Mouse (Mus musculus) layer of hippocampus, adult 2 months (tissue): ENCODE results near the gene H60c. TPM values are rescaled to one million over a fixed set of nuclear protein-coding genes. Genes with fewer than 3 reads are reported as not detected.
"Not testable (repeated sequence)": the region's sequence is repeated elsewhere in the genome, so short reads cannot be mapped to it uniquely, and the experiment has no call there.

Experiments used
- DNase-seq, 2 experiments: peaks; one replicate each; pipeline ENCODE4 v3.0.0; 2022; ENCODE audit warnings: low spot score in 2 of 2
- H3K27ac ChIP-seq: fragments of 200-600 bp; 2 replicates; pipeline ENCODE4 v1.8.1; 2022
- H3K4me3 ChIP-seq: fragments of 200-600 bp; 2 replicates; pipeline ENCODE4 v1.8.1; 2022; ENCODE audit warnings: mild to moderate bottlenecking
- CTCF ChIP-seq: fragments of 200-600 bp; conservative IDR thresholded peaks from 2 replicates; pipeline ENCODE4 v1.8.1; 2022; ENCODE audit warnings: antibody characterized with exemption, mild to moderate bottlenecking, moderate library complexity
- long read RNA-seq, 2 experiments: library from polyadenylated mRNA; stranded (forward); transcript quantifications; one replicate each; pipeline ENCODE4 v2.0.0; 2021; ENCODE audit warnings: borderline mapping rate in 2 of 2
- total RNA-seq, 2 experiments: library from RNA; stranded (reverse); gene quantifications; 2 replicates each; pipeline ENCODE4 v1.2.3; 2021

The H60c gene
- total RNA-seq, result not detected
- long read RNA-seq, experiment 1, result 0 reads
- long read RNA-seq, experiment 2, result 0 reads

DNA sequence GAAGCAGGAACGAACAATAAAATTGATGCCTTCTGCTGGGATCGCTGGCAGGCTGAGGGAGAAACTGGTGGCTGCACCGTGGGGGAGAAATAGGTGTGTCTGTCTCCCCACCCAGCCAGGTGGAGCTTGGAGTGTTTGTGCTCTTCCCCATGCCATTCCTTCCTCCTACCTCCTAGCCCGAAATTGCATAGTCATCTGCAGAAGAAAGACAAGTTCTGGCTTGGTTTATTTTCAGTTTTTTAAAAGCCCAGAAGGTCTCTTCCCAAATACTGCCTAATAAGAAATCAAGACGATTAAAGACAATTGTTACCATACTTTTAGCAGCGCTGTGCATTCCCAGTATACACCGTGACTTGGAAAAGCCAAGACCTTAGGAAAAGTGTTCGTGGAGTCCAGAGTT lies at the start of gene H60c:
TSS of gene H60c (minus strand) at position 101 of the 400 bp plus-strand sequence.
- no peak for TF ChIP-seq CTCF
- no peak within 1 kb of the TSS for H3K4me3 ChIP-seq
- DNase-seq, result no peak

DNA sequence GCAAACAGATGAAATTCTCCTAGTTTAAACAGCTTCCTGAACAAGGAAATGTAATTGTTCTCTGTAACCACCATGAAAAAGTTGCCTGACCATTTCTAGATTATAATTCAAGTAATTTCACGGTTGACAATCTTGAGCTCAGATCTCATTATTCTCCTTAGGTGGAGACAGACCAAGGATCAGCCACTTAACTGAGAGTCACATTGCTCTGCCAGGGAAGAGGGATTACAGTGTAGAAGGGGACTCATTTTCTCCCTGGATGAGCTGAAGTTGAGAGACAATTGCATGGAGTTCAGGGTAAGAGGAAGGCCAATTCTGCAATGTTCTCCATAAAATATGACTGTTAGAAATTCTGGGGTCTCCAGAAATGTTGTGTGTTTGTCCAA lies 41.2 kb upstream of the H60c start:
- no peak for TF ChIP-seq CTCF
- Histone ChIP-seq H3K4me3 (no peak overlapping the region), H3K27ac (no peak overlapping the region)
- no peak for DNase-seq

More for the DNA sequence above, at the start of gene H60c:
- H3K27ac ChIP-seq, result no peak within 1 kb of the TSS

DNA sequence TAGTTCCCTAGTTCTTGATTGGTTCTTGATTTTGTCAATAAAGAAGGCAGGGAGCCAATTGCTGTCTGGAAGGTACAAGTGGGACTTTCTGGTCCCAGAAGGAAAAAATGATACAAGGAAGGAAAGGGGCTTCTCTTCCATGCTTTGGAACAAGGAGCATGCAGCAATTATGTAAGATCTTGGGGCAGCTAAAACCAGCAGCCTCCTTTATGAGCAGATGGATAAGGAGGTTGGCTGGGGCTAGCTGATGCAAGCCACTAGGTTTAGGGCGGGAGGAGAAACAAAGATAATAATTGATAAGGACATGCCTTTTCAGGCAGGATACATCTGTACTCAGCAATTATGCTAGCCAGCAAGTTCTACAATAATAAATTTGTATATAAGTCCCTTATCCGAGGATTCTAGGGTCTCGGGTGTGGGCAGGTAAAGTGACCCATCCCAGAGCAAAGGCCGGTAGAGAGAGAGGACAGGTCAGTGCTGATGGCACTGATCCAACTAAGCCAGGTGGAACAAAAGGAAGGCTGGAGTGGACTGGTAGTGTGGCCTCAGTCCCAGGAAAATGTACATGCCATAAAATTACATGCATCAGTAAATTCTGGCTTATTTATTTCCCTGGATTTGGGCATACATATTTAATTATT lies 40.7 kb upstream of the H60c start:
- H3K4me3 ChIP-seq, result no peak overlapping the region
- no peak for TF ChIP-seq CTCF
- no peak overlapping the region for H3K27ac ChIP-seq
- DNase-seq, result no peak

DNA sequence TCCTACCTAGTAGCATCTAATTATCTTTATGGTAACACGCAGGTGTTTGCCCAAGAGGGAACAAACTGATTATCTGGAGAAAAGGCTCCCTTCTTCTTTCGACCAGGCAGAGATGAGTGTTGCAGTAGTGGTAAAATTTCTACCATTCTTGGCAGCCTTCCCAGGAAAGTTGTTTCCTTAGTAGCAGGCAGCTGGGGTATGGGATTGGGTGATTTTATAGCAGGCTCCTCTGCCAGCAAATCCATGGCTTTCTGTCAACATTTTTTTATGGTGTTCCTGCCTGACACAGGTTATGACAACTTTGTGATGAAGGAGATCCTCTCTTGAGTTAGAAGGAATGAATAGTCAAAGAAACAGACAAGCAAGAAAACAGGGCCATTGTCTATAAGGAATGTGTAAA lies 40.2 kb upstream of the H60c start:
- Histone ChIP-seq H3K4me3 (no peak overlapping the region), H3K27ac (no peak overlapping the region)
- no peak for TF ChIP-seq CTCF
- DNase-seq, result peak; percentile 63 to 73

DNA sequence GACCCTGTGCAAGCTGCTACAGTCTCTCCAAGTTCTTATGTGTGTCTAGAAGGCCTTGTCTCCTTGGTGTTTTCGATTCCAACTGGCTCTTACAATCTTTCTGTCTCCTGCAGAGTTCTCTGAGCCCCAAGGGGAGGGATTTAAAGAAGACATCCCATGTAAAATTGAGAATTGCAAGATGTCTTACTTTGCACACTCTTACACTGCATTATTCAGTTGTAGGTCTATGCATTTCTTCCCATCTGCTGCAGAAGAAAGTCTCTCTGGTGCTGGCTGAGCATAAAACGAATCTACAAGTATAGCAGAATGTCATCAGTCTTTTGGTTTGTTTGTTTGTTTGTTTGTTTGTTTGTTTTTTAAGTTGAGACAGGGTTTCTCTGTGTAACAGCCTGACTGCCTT lies 26.4 kb upstream of the H60c start:
- TF ChIP-seq CTCF, result no peak
- Histone ChIP-seq H3K27ac (no peak overlapping the region), H3K4me3 (no peak overlapping the region)
- DNase-seq, result no peak

DNA sequence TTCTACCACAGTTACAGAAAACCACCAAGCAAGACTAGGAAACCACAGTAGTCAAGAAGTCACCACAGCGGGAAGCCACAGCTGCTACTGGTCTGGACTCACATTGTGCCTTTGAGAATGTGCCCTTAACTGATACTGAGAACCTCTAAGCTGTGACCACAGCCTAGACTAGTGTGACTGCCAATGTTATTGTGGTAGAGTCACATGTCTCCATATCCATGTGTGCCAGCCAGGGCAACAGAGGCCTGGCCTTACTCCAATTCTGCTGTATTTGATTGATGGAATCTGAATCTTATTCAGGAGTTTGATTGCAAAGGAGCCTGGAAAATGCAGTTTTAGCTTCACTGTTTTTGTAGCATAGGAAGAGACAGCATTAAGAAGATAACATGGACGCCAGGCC lies 13.5 kb upstream of the H60c start:
- no peak for DNase-seq
- H3K4me3 ChIP-seq, result no peak overlapping the region
- H3K27ac ChIP-seq, result no peak overlapping the region
- no peak for TF ChIP-seq CTCF

DNA sequence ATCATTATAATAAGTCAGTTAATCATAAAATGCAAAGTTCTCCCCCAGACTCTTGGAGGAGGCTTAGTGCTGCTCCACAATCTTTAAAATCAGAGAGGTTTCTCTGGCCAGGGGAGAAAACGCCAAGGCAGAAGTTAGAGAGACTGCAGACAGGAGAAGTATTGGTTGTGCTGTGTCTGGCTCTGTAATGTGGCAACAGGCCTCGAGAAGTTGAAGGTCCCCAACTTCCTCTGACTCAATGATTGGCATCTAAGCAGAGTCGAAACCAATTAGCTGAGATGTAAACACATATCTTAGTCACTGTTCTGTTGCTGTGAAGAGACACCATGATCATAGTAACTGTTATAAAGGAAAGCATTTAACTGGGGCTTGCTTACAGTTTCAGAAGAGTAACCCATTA lies 6.5 kb upstream of the H60c start:
- no peak for TF ChIP-seq CTCF
- Histone ChIP-seq H3K4me3 (no peak overlapping the region), H3K27ac (no peak overlapping the region)
- no peak for DNase-seq

DNA sequence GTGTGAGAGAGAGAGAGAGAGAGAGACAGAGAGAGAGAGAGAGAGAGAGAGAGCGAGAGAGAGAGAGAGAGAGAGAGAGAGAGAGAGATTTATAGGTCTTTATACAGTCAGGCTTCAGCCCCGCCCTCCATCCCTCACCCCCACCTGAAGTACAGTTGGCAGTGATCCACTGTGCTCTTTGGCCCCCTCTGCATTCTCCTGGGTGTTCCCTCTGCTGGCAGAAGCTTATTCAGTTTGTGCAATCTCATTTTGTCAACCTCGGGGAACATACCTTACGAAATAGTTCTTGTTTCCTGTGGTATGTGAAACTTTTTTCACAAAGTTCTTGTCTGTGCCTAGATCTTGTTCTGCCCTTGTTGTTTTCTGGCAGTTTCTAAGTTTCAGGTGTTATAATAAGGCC lies 3.5 kb upstream of the H60c start:
- H3K4me3 ChIP-seq, result no peak overlapping the region
- no peak for DNase-seq
- H3K27ac ChIP-seq, result no peak overlapping the region
- TF ChIP-seq CTCF, result no peak

DNA sequence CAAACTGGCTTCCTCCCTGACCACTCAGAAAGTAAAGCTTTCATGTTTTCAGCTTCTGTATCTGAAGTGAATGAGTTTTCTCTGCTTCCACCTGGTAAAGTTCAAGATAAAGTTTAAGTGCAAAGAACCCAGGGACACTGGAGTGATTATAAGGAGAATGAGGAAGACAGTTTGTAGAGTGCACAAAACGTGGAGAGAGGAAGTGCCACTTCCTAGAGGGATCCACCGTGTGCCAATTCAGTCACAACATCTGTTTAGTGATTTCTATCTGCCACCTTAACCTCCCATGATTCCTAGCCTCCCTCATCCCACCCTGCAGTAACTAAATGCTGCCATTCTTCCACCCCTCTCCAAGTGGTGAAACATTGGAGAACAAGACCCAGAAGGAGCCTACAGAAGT lies 842 bp downstream of the H60c start:
- Histone ChIP-seq H3K27ac (no peak overlapping the region), H3K4me3 (no peak overlapping the region)
- no peak for TF ChIP-seq CTCF
- DNase-seq, result no peak

DNA sequence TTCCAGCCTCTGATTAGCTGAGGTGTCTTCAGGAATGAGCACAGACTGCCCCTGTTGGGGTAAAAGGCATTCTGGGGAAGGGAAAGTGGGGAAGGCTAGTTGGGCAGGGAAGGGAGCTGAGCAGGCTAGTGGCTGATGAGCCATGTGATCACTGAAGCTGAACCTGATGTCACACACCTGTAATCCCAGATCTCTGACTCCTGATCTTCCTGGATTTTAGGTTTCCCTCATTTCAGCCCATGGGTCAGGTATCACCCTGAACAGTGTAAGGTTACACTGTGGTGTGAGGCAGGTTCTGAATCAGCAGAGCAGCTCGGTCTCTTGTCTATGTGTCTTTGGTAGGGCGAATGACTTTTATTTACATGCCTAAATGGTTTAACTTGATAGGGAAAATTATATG lies 4.8 kb downstream of the H60c start:
- no peak for TF ChIP-seq CTCF
- Histone ChIP-seq H3K4me3 (no peak overlapping the region), H3K27ac (no peak overlapping the region)

DNA sequence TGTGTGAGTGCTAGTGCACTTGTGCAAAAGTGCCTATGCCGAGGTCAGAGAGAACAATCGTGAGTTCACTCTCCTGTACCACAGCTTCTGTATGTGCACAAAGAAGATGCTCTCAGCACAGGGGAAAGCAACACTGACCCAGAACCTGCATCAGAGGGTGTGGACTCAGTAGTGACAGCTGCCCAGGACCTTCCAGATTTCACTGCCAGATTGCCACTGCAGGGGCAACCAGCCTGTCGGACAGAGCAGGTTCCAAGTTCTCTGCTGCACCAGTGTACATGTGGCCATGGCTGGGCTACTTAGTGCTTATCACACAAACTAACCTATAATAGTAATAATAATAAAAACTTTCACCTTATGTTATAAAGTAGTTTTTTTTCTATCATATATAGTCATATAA lies 10.2 kb downstream of the H60c start:
- DNase-seq, result no peak
- no peak for TF ChIP-seq CTCF
- no peak overlapping the region for H3K27ac ChIP-seq
- no peak overlapping the region for H3K4me3 ChIP-seq

More for the DNA sequence above, 4.8 kb downstream of the H60c start:
- DNase-seq, result no peak

DNA sequence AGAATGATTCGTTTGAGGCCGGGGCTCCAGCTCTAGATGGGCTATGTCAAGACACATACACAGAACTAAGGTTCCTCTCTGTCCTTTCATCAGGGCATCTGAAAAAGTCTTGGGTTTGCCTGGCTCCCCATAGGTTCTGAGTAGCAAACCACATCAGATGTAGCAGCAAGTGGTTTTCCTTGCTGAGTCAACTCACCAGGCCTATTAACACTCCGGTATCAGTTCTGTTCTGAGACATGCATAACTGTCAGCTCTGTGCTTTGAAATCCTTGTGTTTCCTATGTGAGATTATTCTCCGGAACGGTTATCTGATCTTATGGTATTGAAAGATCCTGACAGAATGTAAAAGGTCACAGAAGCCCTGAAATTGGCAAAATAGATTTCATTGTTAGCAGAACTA lies 29.1 kb downstream of the H60c start:
- not testable (repeated sequence) for H3K4me3 ChIP-seq, DNase-seq, H3K27ac ChIP-seq

DNA sequence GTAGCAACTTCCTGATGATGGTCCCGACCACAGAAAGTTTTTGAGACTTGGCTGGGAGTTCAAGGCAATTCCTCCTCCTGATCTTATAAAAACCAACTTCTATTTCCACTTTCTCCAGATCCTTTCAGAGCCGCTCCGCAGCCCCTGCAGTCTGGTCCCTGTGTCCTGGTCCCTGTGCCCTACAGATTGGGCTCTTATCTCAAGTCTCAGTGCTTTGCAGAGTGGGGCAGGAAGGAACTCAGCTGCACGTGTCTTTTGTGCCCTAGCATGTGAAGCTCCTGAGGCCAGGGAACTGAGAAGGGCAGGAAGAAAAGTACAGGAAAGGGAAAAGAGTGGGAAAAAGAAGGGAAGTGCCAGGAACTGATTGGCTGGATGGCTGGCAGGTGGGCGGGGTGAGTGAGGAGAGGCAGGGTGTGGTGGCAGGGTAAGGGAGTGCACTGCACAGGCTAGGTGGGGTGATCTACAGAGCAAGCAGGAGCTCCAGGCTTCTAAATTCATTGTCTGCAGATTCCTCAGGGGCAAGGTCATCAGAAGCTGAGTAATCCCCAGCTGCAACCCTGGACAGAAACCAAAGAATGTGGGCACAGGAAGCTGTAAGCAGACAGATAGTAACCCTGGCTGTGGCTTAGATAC lies 30.8 kb downstream of the H60c start:
- H3K4me3 ChIP-seq, result no peak overlapping the region
- H3K27ac ChIP-seq, result no peak overlapping the region
- TF ChIP-seq CTCF, result no peak
- no peak for DNase-seq

DNA sequence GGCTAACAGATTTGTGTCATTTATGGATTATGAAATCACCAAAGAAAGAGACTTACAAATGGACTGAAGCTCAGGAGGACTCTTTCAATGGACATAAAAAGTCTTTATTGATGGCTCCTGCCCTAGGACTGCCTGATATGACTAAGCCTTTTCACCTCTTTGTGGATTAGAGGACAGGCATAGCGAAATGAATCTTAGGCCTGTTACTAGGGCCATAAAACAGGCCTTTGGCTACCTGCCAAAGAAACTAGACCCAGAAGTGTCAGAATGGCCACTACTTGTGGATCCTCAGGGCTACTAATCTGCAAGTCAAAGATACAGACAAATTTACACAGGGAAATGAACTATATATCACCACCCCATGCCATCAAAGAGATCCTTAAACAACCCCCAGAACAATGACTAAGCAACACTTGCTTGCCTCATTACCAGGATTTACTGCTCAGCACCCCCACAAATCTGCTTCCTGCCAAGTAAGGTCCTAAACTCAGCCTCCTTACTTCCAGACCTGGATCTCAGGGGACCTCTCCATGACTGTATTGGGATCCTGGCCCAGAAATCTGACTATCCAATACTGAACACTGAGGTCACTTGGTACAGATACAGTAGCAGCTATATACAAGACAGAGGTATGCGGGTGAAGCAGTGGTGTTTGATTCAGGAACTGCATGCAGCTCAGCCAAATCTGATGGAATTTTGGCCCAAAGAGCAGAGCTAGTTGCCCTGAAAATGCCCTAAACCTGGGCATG lies 39.0 kb downstream of the H60c start:
- no peak for TF ChIP-seq CTCF
- no peak overlapping the region for H3K4me3 ChIP-seq

More for the DNA sequence above, 39.0 kb downstream of the H60c start:
- H3K27ac ChIP-seq, result no peak overlapping the region
- no peak for DNase-seq

Other genes with a start within 250 kb of the H60c start
- gene Ppp1r14c, start 98.3 kb upstream of the H60c start, total RNA-seq, result 10 to 100 TPM; 19.9 to 20.0 TPM